Mouse (Mus musculus): ENCODE data around the gene Srsf10. TPM values are rescaled to one million over a fixed set of nuclear protein-coding genes. Genes with fewer than 3 reads are reported as not detected.

Gene Srsf10
- polyA plus RNA-seq, 1 experiment from 2014 or later = 312 TPM

GRCm38 (mm10) chr4:135889884-135890283, 34.3 kb downstream of the Srsf10 start:
- H3K4me1 ChIP-seq = no peaks in the 10 kb centered on the region
- H3K9me3 ChIP-seq (replicated peaks) = no peaks in the 10 kb centered on the region
- H3K4me3 ChIP-seq = no peak overlapping the region
- no peak overlapping the region for H3K27ac ChIP-seq
- H3K4me2 ChIP-seq (replicated peaks) = no peak overlapping the region
- no peak overlapping the region for H3K9ac ChIP-seq
- peak; percentile 73; the same call in 1 of the 2 replicates for ATAC-seq (ENCODE audit: low FRiP score)
- no peaks in the 10 kb centered on the region for H3K27me3 ChIP-seq
- H3K36me3 ChIP-seq = no peaks in the 10 kb centered on the region
- WGBS = 11% methylated on average over 4 of the region's 4 CpGs

GRCm38 (mm10) chr4:135891539-135891938, 36.0 kb downstream of the Srsf10 start:
- Histone ChIP-seq H3K27ac (no peak overlapping the region), H3K36me3 (no peaks in the 10 kb centered on the region), H3K9ac (no peak overlapping the region), H3K9me3 (replicated peaks) (no peaks in the 10 kb centered on the region), H3K4me3 (no peak overlapping the region), H3K4me1 (no peaks in the 10 kb centered on the region), H3K27me3 (no peaks in the 10 kb centered on the region), H3K4me2 (replicated peaks) (no peak overlapping the region)
- no peak for ATAC-seq (ENCODE audit: low FRiP score)
- WGBS = 78% methylated on average over 2 of the region's 2 CpGs

- no peaks in the 10 kb centered on the region for H3K27me3 ChIP-seq
- ATAC-seq (ENCODE audit: low FRiP score) = no peak
- H3K9ac ChIP-seq = no peak overlapping the region
- WGBS = 61% methylated on average over 4 of the region's 4 CpGs
- H3K4me2 ChIP-seq (replicated peaks) = no peak overlapping the region
- no peaks in the 10 kb centered on the region for H3K36me3 ChIP-seq
- no peaks in the 10 kb centered on the region for H3K4me1 ChIP-seq
- no peaks in the 10 kb centered on the region for H3K9me3 ChIP-seq (replicated peaks)
- no peak overlapping the region for H3K4me3 ChIP-seq
- no peak overlapping the region for H3K27ac ChIP-seq
These were observed 37.3 kb downstream of the Srsf10 start for GRCm38 (mm10) chr4:135892884-135893283.

GRCm38 (mm10) chr4:135895071-135895571, 39.6 kb downstream of the Srsf10 start, which contains the start of gene Cnr2:
Cnr2 (plus strand) TSS chr4:135895394.
- WGBS = 50% methylated on average over 8 of the region's 8 CpGs

GRCm38 (mm10) chr4:135896157-135896556, 40.6 kb downstream of the Srsf10 start:
- Histone ChIP-seq H3K4me3 (no peak overlapping the region), H3K9me3 (replicated peaks) (no peaks in the 10 kb centered on the region), H3K4me2 (replicated peaks) (no peak overlapping the region), H3K36me3 (no peaks in the 10 kb centered on the region), H3K9ac (no peak overlapping the region), H3K4me1 (no peaks in the 10 kb centered on the region), H3K27ac (no peak overlapping the region), H3K27me3 (no peaks in the 10 kb centered on the region)
- ATAC-seq (ENCODE audit: low FRiP score) = no peak
- 79% methylated on average over 6 of the region's 6 CpGs for WGBS

More at GRCm38 (mm10) chr4:135895071-135895571, 39.6 kb downstream of the Srsf10 start, which contains the start of gene Cnr2:
- no peaks in the 10 kb centered on the region for H3K27me3 ChIP-seq
- no peaks in the 10 kb centered on the region for H3K9me3 ChIP-seq (replicated peaks)
- H3K4me3 ChIP-seq = no peak within 1 kb of the TSS
- H3K4me2 ChIP-seq (replicated peaks) = no peak within 1 kb of the TSS
- no peak for ATAC-seq (ENCODE audit: low FRiP score)
- H3K27ac ChIP-seq = no peak within 1 kb of the TSS
- no peaks in the 10 kb centered on the region for H3K4me1 ChIP-seq
- H3K9ac ChIP-seq = no peak within 1 kb of the TSS
- H3K36me3 ChIP-seq = no peaks in the 10 kb centered on the region

- no peak for ATAC-seq (ENCODE audit: low FRiP score)
These were observed 43.0 kb downstream of the Srsf10 start for GRCm38 (mm10) chr4:135898380-135899049.

GRCm38 (mm10) chr4:135899050-135899448, 43.5 kb downstream of the Srsf10 start:
- no peak overlapping the region for H3K4me2 ChIP-seq (replicated peaks)
- no peak for ATAC-seq (ENCODE audit: low FRiP score)
- H3K36me3 ChIP-seq = no peaks in the 10 kb centered on the region
- no peak overlapping the region for H3K9ac ChIP-seq
- H3K27ac ChIP-seq = no peak overlapping the region
- H3K4me1 ChIP-seq = no peaks in the 10 kb centered on the region
- H3K9me3 ChIP-seq (replicated peaks) = no peaks in the 10 kb centered on the region
- WGBS = 87% methylated on average over 7 of the region's 7 CpGs
- H3K4me3 ChIP-seq = no peak overlapping the region
- no peaks in the 10 kb centered on the region for H3K27me3 ChIP-seq

More at GRCm38 (mm10) chr4:135898380-135899049, 43.0 kb downstream of the Srsf10 start:
- Histone ChIP-seq H3K27ac (no peak overlapping the region), H3K9me3 (replicated peaks) (no peaks in the 10 kb centered on the region), H3K36me3 (no peaks in the 10 kb centered on the region), H3K9ac (no peak overlapping the region), H3K27me3 (no peaks in the 10 kb centered on the region), H3K4me1 (no peaks in the 10 kb centered on the region), H3K4me2 (replicated peaks) (no peak overlapping the region), H3K4me3 (no peak overlapping the region)
- WGBS = 83% methylated on average over 9 of the region's 9 CpGs

GRCm38 (mm10) chr4:135900008-135900407, 44.5 kb downstream of the Srsf10 start:
- H3K27ac ChIP-seq = no peak overlapping the region
- no peak overlapping the region for H3K4me3 ChIP-seq
- no peaks in the 10 kb centered on the region for H3K36me3 ChIP-seq
- no peaks in the 10 kb centered on the region for H3K4me1 ChIP-seq
- 69% methylated on average over 5 of the region's 5 CpGs for WGBS
- no peak for ATAC-seq (ENCODE audit: low FRiP score)
- no peaks in the 10 kb centered on the region for H3K27me3 ChIP-seq
- no peak overlapping the region for H3K9ac ChIP-seq
- no peaks in the 10 kb centered on the region for H3K9me3 ChIP-seq (replicated peaks)
- H3K4me2 ChIP-seq (replicated peaks) = no peak overlapping the region

- 90% methylated on average over 4 of the region's 4 CpGs for WGBS
- H3K9ac ChIP-seq = no peak overlapping the region
- H3K27me3 ChIP-seq = no peaks in the 10 kb centered on the region
- H3K4me1 ChIP-seq = no peaks in the 10 kb centered on the region
- H3K4me2 ChIP-seq (replicated peaks) = no peak overlapping the region
- no peak overlapping the region for H3K27ac ChIP-seq
- H3K4me3 ChIP-seq = no peak overlapping the region
- no peak for ATAC-seq (ENCODE audit: low FRiP score)
- no peaks in the 10 kb centered on the region for H3K36me3 ChIP-seq
- no peaks in the 10 kb centered on the region for H3K9me3 ChIP-seq (replicated peaks)
These were observed 47.2 kb downstream of the Srsf10 start for GRCm38 (mm10) chr4:135902606-135903242.

GRCm38 (mm10) chr4:135904810-135905209, 49.3 kb downstream of the Srsf10 start:
- H3K27me3 ChIP-seq = no peaks in the 10 kb centered on the region
- H3K36me3 ChIP-seq = no peaks in the 10 kb centered on the region
- 64% methylated on average over 1 of the region's 1 CpGs for WGBS
- no peak overlapping the region for H3K4me2 ChIP-seq (replicated peaks)
- H3K27ac ChIP-seq = no peak overlapping the region
- H3K9ac ChIP-seq = no peak overlapping the region
- no peak overlapping the region for H3K4me3 ChIP-seq
- H3K4me1 ChIP-seq = no peaks in the 10 kb centered on the region
- ATAC-seq (ENCODE audit: low FRiP score) = no peak
- no peaks in the 10 kb centered on the region for H3K9me3 ChIP-seq (replicated peaks)

- Histone ChIP-seq H3K4me3 (no peak overlapping the region), H3K27ac (no peak overlapping the region), H3K9ac (no peak overlapping the region), H3K4me2 (replicated peaks) (no peak overlapping the region), H3K36me3 (no peaks in the 10 kb centered on the region), H3K9me3 (replicated peaks) (no peaks in the 10 kb centered on the region), H3K27me3 (no peaks in the 10 kb centered on the region), H3K4me1 (no peaks in the 10 kb centered on the region)
- no peak for ATAC-seq (ENCODE audit: low FRiP score)
- 82% methylated on average over 3 of the region's 3 CpGs for WGBS
These were observed 51.1 kb downstream of the Srsf10 start for GRCm38 (mm10) chr4:135906633-135907032.

- H3K36me3 ChIP-seq = no peaks in the 10 kb centered on the region
- H3K27ac ChIP-seq = no peak overlapping the region
- no peak for ATAC-seq (ENCODE audit: low FRiP score)
- no peak overlapping the region for H3K4me2 ChIP-seq (replicated peaks)
- no peaks in the 10 kb centered on the region for H3K9me3 ChIP-seq (replicated peaks)
- 71% methylated on average over 13 of the region's 13 CpGs for WGBS
- H3K27me3 ChIP-seq = no peaks in the 10 kb centered on the region
- no peak overlapping the region for H3K4me3 ChIP-seq
- no peak overlapping the region for H3K9ac ChIP-seq
- peaks cover 11% of the 10 kb centered on the region for H3K4me1 ChIP-seq
These were observed 53.9 kb downstream of the Srsf10 start for GRCm38 (mm10) chr4:135909326-135910066.

All from hindbrain, embryonic 12.5 days (tissue).